Mouse (Mus musculus) bone marrow macrophage, adult 2 months (primary cell): ENCODE results near the gene Dis3l.

Experiments
- CTCF ChIP-seq: IDR thresholded peaks from 2 replicates; pipeline ENCODE4 v1.5.1; 2012; ENCODE audit warnings: low read depth, mild to moderate bottlenecking, low read length, moderate library complexity
- POLR2A ChIP-seq: IDR thresholded peaks from 2 replicates; pipeline ENCODE4 v1.6.1; 2012; ENCODE audit warnings: mild to moderate bottlenecking, low read depth, low read length, borderline replicate concordance

GRCm38 (mm10) chr9:64335825-64336224 lies 5.3 kb downstream of the Dis3l start:
- no peak for TF ChIP-seq POLR2A
- TF ChIP-seq CTCF, result no peak
